Mouse (Mus musculus): ENCODE data around the gene Apc2.

GRCm38 (mm10) chr10:80281921-80282371, 13.8 kb upstream of the Apc2 start:
- TF ChIP-seq POLR2A (IDR thresholded peaks at IDR 0.05; ENCODE audit: insufficient read length, low read depth) = no peak
- TF ChIP-seq POLR2AphosphoS2 (IDR thresholded peaks at IDR 0.05; ENCODE audit: insufficient read length, low read depth) = no peak
- TF ChIP-seq E2F4 (IDR thresholded peaks at IDR 0.05; ENCODE audit: insufficient read depth) = no peak
- no peak for TF ChIP-seq USF1 (IDR thresholded peaks at IDR 0.05; ENCODE audit: low read depth)
